Mouse (Mus musculus): ENCODE results near the gene Ltbr. TPM values are rescaled to one million over a fixed set of nuclear protein-coding genes. Genes with fewer than 3 reads are reported as not detected.

Gene Ltbr
- total and polyA plus RNA-seq, 2 experiments from 2014 or later: 38.3 to 76.7 TPM

DNA sequence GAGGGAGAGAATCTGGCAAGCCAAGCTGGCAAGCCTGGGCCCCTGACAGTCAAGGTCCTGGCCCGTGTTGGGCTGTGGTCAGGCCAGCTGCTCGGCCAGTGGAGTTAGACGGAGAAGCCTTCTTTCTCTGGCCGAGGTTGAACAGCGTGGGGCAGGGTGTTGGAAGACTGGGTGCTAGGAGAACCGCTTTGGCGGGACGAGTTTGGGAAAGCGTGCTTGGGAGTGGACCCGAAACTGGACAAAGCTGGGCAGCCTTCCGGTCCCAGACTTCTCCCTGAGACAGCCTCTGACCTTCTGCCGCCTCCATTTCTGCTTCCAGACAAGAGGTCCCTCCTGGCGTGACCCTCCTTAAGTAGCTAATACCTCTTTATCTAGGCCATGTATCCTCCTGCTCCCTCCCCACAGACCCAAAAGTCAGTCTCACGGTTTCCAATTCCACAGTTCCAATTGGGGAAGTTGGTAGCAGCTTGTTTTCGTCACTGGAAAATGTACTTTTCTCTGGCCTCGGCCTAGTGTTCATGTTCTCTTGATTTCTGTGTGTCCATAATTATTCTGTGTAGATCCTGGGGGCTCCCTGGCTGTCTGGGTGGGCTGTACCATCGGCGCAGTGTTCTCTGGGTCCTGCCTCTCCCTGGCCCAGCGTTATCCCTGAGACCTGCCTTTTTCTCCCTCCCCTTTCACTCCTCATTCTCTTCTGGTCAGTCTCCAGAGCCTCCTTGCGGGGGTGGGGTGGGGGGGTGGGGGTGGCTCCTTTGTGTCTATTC is 36.7 kb upstream of the Ltbr start:
- ATAC-seq (ENCODE audit: insufficient read depth, low read depth) (no peak), DNase-seq (ENCODE audit: low spot score) (no peak)
- peak overlapping the region; percentile 82 for H3K9ac ChIP-seq (replicated peaks; ENCODE audit: low read depth, low read length)
- peak overlapping the region; percentile 84 for H3K27ac ChIP-seq (ENCODE audit: low read depth)
- H3K36me3 ChIP-seq (replicated peaks; ENCODE audit: control insufficient read depth, insufficient read depth, low read length): no peaks in the 10 kb centered on the region
- TF ChIP-seq CTCF (IDR thresholded peaks at IDR 0.05; ENCODE audit: low read depth): no peak
- TF ChIP-seq EP300 (IDR thresholded peaks at IDR 0.05; ENCODE audit: low read depth): no peak
- no peaks in the 10 kb centered on the region for H3K9me3 ChIP-seq (replicated peaks; ENCODE audit: control insufficient read depth, low read length)
- no peaks in the 10 kb centered on the region for H3K27me3 ChIP-seq (ENCODE audit: control insufficient read depth, insufficient read depth, low read length)
- H3K4me2 ChIP-seq (ENCODE audit: low read depth, low read length): peak overlapping the region; percentile 68
- peaks cover 25% of the 10 kb centered on the region for H3K4me1 ChIP-seq (ENCODE audit: control insufficient read depth, insufficient read depth)
- 25% methylated on average over 20 of the region's 20 CpGs for WGBS
- peak overlapping the region; percentile 60 for H3K4me3 ChIP-seq (ENCODE audit: low read depth, low read length)

DNA sequence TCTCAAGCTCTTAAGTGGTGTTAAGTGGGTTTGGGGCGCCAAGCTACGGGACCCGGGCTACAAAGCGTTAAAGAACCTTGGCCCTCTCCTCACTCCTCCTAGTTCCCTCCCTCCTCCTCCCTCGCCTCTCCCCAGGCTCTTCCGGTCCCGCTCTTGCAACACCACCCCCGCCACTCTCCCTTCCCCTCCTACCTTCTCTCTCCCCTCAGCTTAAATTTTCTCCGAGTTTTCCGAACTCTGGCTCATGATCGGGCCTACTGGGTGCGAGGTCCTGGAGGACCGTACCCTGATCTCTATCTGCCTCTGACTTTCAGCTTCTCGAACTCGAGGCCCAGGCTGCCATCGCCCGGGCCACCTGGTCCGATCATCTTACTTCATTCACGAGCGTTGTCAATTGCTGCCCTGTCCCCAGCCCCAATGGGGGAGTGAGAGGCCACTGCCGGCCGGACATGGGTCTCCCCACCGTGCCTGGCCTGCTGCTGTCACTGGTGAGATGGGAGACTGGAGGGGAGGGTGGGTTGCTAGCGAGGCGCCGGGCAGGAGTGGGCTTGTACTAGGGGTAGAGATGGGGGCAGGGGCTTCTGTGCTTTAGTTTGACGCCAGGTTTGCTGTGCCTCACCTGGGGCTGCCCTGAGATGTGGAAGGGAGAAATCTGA is 36.0 kb upstream of the Ltbr start:
- Histone ChIP-seq H3K27me3 (ENCODE audit: control insufficient read depth, insufficient read depth, low read length) (no peaks in the 10 kb centered on the region), H3K4me2 (ENCODE audit: low read depth, low read length) (peak overlapping the region; percentile 68), H3K9ac (replicated peaks; ENCODE audit: low read depth, low read length) (peak overlapping the region; percentile 82), H3K9me3 (replicated peaks; ENCODE audit: control insufficient read depth, low read length) (no peaks in the 10 kb centered on the region), H3K36me3 (replicated peaks; ENCODE audit: control insufficient read depth, insufficient read depth, low read length) (no peaks in the 10 kb centered on the region), H3K4me3 (ENCODE audit: low read depth, low read length) (peak overlapping the region; percentile 60), H3K4me1 (ENCODE audit: control insufficient read depth, insufficient read depth) (peaks cover 18% of the 10 kb centered on the region), H3K27ac (ENCODE audit: low read depth) (peak overlapping the region; percentile 84)
- WGBS: under 1% methylated on average over 27 of the region's 27 CpGs
- peak; percentile 79 for ATAC-seq (ENCODE audit: insufficient read depth, low read depth)
- no peak for TF ChIP-seq EP300 (IDR thresholded peaks at IDR 0.05; ENCODE audit: low read depth)
- no peak for TF ChIP-seq CTCF (IDR thresholded peaks at IDR 0.05; ENCODE audit: low read depth)
- peak; percentile 80 for DNase-seq (ENCODE audit: low spot score)

- Histone ChIP-seq H3K36me3 (replicated peaks; ENCODE audit: control insufficient read depth, insufficient read depth, low read length) (no peaks in the 10 kb centered on the region), H3K9ac (replicated peaks; ENCODE audit: low read depth, low read length) (peak within 1 kb of the TSS; percentile 82), H3K4me2 (ENCODE audit: low read depth, low read length) (peak within 1 kb of the TSS; percentile 68), H3K4me3 (ENCODE audit: low read depth, low read length) (peak within 1 kb of the TSS; percentile 60), H3K27ac (ENCODE audit: low read depth) (peak within 1 kb of the TSS; percentile 84), H3K4me1 (ENCODE audit: control insufficient read depth, insufficient read depth) (peaks cover 12% of the 10 kb centered on the region), H3K9me3 (replicated peaks; ENCODE audit: control insufficient read depth, low read length) (no peaks in the 10 kb centered on the region), H3K27me3 (ENCODE audit: control insufficient read depth, insufficient read depth, low read length) (no peaks in the 10 kb centered on the region)
- WGBS: 15% methylated on average over 22 of the region's 22 CpGs
- DNase-seq (ENCODE audit: low spot score): peak; percentile 52
- 0 out of 2 replicates have a peak, but pooled peaks have one; percentile 4 for ATAC-seq (ENCODE audit: insufficient read depth, low read depth)
- no peak for TF ChIP-seq EP300 (IDR thresholded peaks at IDR 0.05; ENCODE audit: low read depth)
- no peak for TF ChIP-seq CTCF (IDR thresholded peaks at IDR 0.05; ENCODE audit: low read depth)
These were observed 35.3 kb upstream of the Ltbr start, which contains the start of gene Tnfrsf1a for GRCm38 (mm10) chr6:125348721-125349574. Tnfrsf1a (plus strand) TSS chr6:125349362.

DNA sequence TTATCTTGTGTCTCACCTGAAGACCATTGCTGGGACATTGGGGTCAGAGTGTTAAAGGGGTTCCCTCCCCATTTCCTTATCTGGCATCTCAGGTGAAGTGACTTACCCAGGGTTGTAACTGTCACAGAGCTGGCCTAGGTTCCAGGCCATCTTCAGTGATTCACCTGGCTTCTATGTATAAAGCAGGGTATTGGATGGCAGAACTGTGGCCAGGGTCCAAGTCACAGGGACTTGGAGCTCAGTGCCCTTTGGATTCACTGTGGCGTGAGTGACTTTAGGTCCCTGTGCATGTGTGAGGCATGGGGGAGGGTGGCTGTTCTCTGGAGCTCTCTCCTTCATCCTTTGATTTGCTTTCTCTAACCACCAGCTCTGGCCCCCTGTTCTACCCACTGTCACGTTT is 32.3 kb upstream of the Ltbr start:
- no peak for DNase-seq (ENCODE audit: low spot score)
- H3K4me1 ChIP-seq (ENCODE audit: control insufficient read depth, insufficient read depth): peaks cover 5% of the 10 kb centered on the region
- H3K9me3 ChIP-seq (replicated peaks; ENCODE audit: control insufficient read depth, low read length): no peaks in the 10 kb centered on the region
- no peak for TF ChIP-seq CTCF (IDR thresholded peaks at IDR 0.05; ENCODE audit: low read depth)
- no peak for TF ChIP-seq EP300 (IDR thresholded peaks at IDR 0.05; ENCODE audit: low read depth)
- no peak for ATAC-seq (ENCODE audit: insufficient read depth, low read depth)
- H3K4me3 ChIP-seq (ENCODE audit: low read depth, low read length): no peak overlapping the region
- H3K9ac ChIP-seq (replicated peaks; ENCODE audit: low read depth, low read length): no peak overlapping the region
- no peak overlapping the region for H3K27ac ChIP-seq (ENCODE audit: low read depth)
- 55% methylated on average over 2 of the region's 2 CpGs for WGBS
- no peaks in the 10 kb centered on the region for H3K27me3 ChIP-seq (ENCODE audit: control insufficient read depth, insufficient read depth, low read length)
- H3K36me3 ChIP-seq (replicated peaks; ENCODE audit: control insufficient read depth, insufficient read depth, low read length): no peaks in the 10 kb centered on the region
- H3K4me2 ChIP-seq (ENCODE audit: low read depth, low read length): no peak overlapping the region

DNA sequence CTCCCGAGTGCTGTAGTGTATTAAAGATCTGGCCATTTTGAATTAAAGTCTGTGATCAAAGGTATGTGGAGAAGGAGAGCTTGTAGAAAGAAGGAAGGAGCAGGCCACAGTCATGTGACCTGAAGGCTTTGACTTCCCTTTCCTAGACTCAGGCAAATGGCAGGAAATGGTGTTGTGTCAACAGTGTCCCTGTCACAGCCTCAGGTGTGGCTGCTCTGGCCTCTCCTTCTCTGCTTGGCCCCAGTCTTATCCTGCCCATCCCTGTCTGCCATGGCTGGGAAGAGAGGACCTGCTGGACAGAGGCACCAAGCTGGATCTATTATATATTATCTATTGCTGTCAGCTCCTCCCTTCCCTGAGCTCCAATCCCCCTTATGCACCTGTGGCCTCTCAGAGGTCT is 31.9 kb upstream of the Ltbr start:
- H3K9me3 ChIP-seq (replicated peaks; ENCODE audit: control insufficient read depth, low read length): no peaks in the 10 kb centered on the region
- ATAC-seq (ENCODE audit: insufficient read depth, low read depth): no peak
- no peaks in the 10 kb centered on the region for H3K27me3 ChIP-seq (ENCODE audit: control insufficient read depth, insufficient read depth, low read length)
- TF ChIP-seq EP300 (IDR thresholded peaks at IDR 0.05; ENCODE audit: low read depth): no peak
- TF ChIP-seq CTCF (IDR thresholded peaks at IDR 0.05; ENCODE audit: low read depth): no peak
- no peak for DNase-seq (ENCODE audit: low spot score)
- 42% methylated on average over 1 of the region's 1 CpGs for WGBS
- H3K4me3 ChIP-seq (ENCODE audit: low read depth, low read length): no peak overlapping the region
- H3K4me2 ChIP-seq (ENCODE audit: low read depth, low read length): no peak overlapping the region
- H3K27ac ChIP-seq (ENCODE audit: low read depth): no peak overlapping the region
- H3K9ac ChIP-seq (replicated peaks; ENCODE audit: low read depth, low read length): no peak overlapping the region
- no peaks in the 10 kb centered on the region for H3K36me3 ChIP-seq (replicated peaks; ENCODE audit: control insufficient read depth, insufficient read depth, low read length)
- peaks cover 5% of the 10 kb centered on the region for H3K4me1 ChIP-seq (ENCODE audit: control insufficient read depth, insufficient read depth)

Measured in heart, postnatal 0 days (tissue).